Mouse (Mus musculus): ENCODE data around the gene Bcor.

The Bcor gene

GRCm38 (mm10) chrX:12006882-12007753, 153.0 kb downstream of the Bcor start:
- no peak for DNase-seq (ENCODE audit: low read depth in 1 of 2, low spot score in 2 of 2)

- peak in 1 of 2 experiments; percentile 22 for DNase-seq (ENCODE audit: low read depth in 1 of 2, low spot score in 2 of 2)
Measured at GRCm38 (mm10) chrX:12006031-12006881, 153.9 kb downstream of the Bcor start.

DNA sequence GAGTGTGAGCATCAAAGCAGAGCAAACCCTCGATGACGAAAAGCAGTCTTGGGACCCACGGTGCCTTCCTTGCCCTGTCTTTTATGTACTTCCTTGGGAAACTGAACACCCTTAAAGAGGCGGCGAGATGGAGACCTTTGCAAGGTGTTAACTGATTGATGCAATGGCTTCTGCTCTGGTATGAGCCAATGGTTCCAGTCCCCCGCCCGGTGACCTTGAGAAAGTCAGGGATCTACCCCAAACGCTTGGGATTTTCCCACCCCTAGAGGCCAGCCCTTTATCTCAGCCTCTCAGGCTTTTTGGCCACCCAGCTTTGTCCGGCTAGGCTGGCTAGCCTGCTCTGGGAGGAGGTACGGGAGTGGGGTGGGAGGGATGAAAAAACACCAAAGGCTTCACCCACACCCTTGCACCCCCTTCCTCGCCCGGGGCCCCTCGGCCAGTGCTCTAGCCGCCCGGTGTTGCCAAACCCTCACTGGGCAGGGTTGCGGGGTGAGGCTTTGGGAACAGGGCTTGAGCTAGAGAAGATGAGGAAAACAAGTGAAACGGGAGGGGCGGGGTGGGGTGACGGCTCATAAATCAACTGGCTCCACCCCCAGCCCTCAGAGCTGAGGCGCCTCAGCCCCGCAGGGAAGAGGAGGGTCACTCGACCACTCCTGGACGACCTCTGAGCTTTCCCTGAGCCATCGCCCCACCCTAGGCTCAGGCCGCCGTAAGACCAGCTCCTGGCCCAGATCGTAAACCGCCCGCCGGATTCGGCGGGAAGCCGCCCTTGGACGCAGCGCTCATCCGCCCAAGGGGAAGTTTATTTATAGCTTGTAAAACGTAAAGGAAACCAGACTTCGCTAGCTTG, 154.7 kb downstream of the Bcor start:
- DNase-seq (ENCODE audit: low read depth in 1 of 2, low spot score in 2 of 2), result peak in 1 of 2 experiments; percentile 26

DNA sequence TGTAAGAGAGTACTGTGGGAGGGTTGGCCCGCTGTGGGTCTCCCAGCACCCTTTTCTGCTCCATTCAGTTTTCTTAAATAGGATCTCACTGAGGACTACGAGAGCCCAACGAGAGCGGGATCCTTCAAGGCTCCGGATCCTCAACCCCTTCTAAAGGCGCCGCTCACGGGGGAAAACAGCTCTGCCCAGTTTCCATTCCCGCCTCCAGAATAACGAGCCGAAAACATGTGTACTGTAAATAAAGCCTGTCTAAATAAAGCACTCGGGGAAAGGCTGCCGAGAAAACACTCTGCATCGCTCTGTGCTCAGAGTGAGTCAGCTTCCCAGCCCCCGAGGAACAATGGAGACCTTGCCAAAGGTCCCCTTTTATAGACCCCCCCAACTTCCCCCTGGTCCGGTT, 155.7 kb downstream of the Bcor start:
- no peak for DNase-seq (ENCODE audit: low read depth in 1 of 2, low spot score in 2 of 2)

- DNase-seq (ENCODE audit: low read depth in 1 of 2, low spot score in 2 of 2), result no peak
Measured at GRCm38 (mm10) chrX:12003947-12004346, 156.2 kb downstream of the Bcor start.

- no peak for DNase-seq (ENCODE audit: low read depth in 1 of 2, low spot score in 2 of 2)
Measured at GRCm38 (mm10) chrX:12003539-12003938, 156.6 kb downstream of the Bcor start.

- peak in 1 of 2 experiments; percentile 6 for DNase-seq (ENCODE audit: low read depth in 1 of 2, low spot score in 2 of 2)
Measured at GRCm38 (mm10) chrX:12003106-12003505, 157.0 kb downstream of the Bcor start.

GRCm38 (mm10) chrX:12002596-12002995, 157.6 kb downstream of the Bcor start:
- DNase-seq (ENCODE audit: low read depth in 1 of 2, low spot score in 2 of 2), result no peak

GRCm38 (mm10) chrX:12001969-12002368, 158.2 kb downstream of the Bcor start:
- DNase-seq (ENCODE audit: low read depth in 1 of 2, low spot score in 2 of 2), result no peak

- no peak for DNase-seq (ENCODE audit: low read depth in 1 of 2, low spot score in 2 of 2)
Measured at GRCm38 (mm10) chrX:12001336-12001735, 158.8 kb downstream of the Bcor start.

GRCm38 (mm10) chrX:12000620-12001019, 159.5 kb downstream of the Bcor start:
- no peak for DNase-seq (ENCODE audit: low read depth in 1 of 2, low spot score in 2 of 2)

DNA sequence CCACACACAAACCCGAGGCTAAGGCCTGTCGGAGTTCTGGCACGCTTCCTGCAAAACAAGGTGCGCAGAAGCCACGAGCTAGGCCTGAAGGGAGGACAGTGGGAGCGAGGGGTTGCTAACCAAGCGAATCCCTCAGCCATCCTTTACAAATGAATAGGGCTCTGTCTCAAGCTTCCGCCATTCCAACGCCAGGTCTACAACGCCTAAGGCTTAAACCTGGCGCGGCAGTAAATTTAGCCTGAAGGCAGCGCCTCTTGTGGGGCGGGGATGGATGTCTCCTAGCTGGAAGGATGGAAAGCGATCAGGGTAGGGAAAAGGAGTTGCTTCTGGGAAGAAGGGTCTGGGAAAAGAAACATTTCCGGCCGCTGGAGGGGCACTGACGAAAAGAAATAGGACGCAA, 160.2 kb downstream of the Bcor start:
- DNase-seq (ENCODE audit: low read depth in 1 of 2, low spot score in 2 of 2), result no peak

- peak in 1 of 2 experiments; percentile 33 for DNase-seq (ENCODE audit: low read depth in 1 of 2, low spot score in 2 of 2)
Measured at GRCm38 (mm10) chrX:11998934-11999336, 161.2 kb downstream of the Bcor start.

DNA sequence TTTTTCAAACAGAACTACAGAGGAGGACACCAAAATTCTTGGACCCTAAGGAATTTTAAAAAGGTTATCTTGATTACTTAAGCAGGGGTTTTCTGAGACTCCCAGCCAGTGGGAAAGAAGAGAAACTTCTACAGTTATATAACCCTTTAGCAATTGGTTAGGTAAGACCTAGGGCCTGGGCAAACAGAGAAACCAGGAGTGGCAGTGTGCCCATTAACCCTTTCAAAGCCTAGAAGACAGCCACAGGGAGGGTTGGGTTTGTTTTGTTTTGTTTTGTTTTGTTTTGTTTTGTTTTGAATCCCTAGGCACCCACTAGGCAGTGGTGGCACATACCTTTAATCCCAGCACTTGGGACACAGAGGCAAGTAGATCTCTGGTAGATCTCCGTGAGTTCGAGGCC, 163.3 kb downstream of the Bcor start:
- DNase-seq (ENCODE audit: low read depth in 1 of 2, low spot score in 2 of 2), result no peak

- no peak for DNase-seq (ENCODE audit: low read depth in 1 of 2, low spot score in 2 of 2)
Measured at GRCm38 (mm10) chrX:11996489-11996888, 163.7 kb downstream of the Bcor start.

DNA sequence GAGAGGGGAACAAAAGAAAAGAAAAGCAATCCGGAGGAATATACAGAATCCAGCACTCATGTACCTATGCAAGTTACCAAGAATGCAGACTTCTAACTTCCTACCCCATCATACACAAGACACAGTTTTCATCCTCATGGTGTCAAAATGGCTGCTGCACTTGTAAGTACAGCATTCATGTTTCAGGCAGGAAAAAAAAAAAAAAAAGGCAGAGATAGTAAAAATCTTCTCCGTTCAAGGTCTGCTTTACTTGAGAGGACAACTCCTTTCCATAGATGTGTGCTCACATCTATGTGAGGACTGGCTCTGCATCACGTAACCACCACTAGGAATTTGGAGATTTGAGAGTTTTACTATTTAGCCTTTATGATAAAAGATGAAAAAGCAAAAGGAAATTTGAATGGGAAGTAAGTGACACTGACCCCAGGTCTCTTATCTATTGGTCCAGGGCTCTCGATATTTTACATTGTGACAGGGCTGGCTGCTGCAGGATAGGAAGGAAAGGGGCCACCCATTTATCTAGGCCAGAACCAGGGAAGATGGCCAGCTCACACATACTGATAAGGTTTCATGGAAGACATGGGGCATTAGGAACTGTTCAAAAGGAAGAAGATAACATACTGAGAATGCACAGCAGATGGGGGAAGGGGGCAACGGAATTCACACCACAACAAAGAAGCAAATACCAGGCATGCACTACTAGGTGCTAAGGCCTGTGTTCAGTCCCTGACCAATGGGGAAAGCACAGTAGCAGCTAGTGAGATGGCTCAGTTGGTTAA, 166.3 kb downstream of the Bcor start:
- DNase-seq (ENCODE audit: low read depth in 1 of 2, low spot score in 2 of 2), result no peak

DNA sequence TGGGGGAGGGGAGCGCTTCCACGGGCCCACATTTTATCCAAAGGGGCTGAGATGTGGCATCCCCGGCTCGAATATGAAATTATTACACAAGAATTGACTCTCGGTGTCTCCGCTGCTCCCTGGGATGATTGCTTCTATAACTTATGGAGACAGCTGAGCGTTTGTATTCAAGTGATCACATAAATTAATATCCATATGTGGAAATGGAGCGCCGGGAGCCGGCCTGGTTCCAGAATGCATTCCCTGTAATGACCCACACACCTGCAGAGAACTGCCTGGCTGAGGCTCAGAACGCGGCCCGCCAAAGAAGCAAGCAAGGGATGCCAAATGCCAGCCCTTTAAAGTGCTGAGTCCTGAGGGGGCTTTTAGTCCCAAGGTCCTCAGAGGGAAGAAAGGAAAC, 170.7 kb downstream of the Bcor start:
- DNase-seq (ENCODE audit: low read depth in 1 of 2, low spot score in 2 of 2), result no peak

- no peak for DNase-seq (ENCODE audit: low read depth in 1 of 2, low spot score in 2 of 2)
Measured at GRCm38 (mm10) chrX:11988191-11988896, 171.8 kb downstream of the Bcor start.

- DNase-seq (ENCODE audit: low read depth in 1 of 2, low spot score in 2 of 2), result no peak
Measured at GRCm38 (mm10) chrX:11987602-11988001, 172.6 kb downstream of the Bcor start.
